Mouse (Mus musculus): Measurements from ENCODE around the gene Morf4l1. TPM values are rescaled to one million over a fixed set of nuclear protein-coding genes. Genes with fewer than 3 reads are reported as not detected.

Morf4l1 gene
- polyA plus RNA-seq, 2 experiments = 96.7 to 128 TPM

DNA sequence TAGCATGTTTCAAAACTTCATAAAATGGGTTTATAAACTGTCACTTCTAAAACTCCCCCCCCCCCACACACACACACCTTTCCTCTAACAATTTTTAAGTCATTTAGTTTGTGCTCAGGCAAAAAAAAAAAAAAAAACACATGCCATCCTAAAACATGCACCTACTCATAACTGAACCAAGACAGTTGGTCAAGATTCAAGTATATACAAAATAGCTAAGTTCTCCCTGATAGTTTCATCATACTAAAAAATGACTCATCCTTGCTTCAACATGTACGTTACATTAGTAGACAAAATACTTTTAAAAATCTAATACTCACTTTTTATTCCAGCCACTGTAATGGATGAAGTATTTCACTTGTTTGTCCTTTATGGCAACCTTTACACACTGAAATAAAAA lies 7.7 kb downstream of the Morf4l1 start:
- no peak overlapping the region for H3K27ac ChIP-seq
- no peak overlapping the region for H3K4me3 ChIP-seq (ENCODE audit: insufficient read depth in 1 of 2, low read depth in 2 of 2, low read length in 2 of 2)
- H3K36me3 ChIP-seq (replicated peaks; ENCODE audit: control insufficient read depth, insufficient read depth, low read depth) = peaks cover 46% of the 10 kb centered on the region
- DNase-seq (ENCODE audit: low read depth in 3 of 3, low spot score in 3 of 3) (no peak), ATAC-seq (ENCODE audit: insufficient read depth) (no peak)
- H3K4me2 ChIP-seq (ENCODE audit: low read depth) = no peak overlapping the region
- WGBS (ENCODE audit: insufficient replicate concordance) = 86% methylated on average over 1 of the region's 1 CpGs
- TF ChIP-seq EP300 (IDR thresholded peaks at IDR 0.05; ENCODE audit: low read depth) = no peak
- no peak for TF ChIP-seq CTCF (IDR thresholded peaks at IDR 0.05; ENCODE audit: low read depth)
- H3K27me3 ChIP-seq (ENCODE audit: control insufficient read depth, insufficient read depth, low read length) = no peaks in the 10 kb centered on the region
- H3K9me3 ChIP-seq (ENCODE audit: control insufficient read depth, low read length) = no peaks in the 10 kb centered on the region
- no peak overlapping the region for H3K9ac ChIP-seq (replicated peaks)
- H3K4me1 ChIP-seq (replicated peaks; ENCODE audit: control insufficient read depth in 2 of 2, insufficient read depth in 2 of 2, low read length in 1 of 2) = peaks cover 7% of the 10 kb centered on the region in 2 experiments; a peak in 3 of 4 replicates

DNA sequence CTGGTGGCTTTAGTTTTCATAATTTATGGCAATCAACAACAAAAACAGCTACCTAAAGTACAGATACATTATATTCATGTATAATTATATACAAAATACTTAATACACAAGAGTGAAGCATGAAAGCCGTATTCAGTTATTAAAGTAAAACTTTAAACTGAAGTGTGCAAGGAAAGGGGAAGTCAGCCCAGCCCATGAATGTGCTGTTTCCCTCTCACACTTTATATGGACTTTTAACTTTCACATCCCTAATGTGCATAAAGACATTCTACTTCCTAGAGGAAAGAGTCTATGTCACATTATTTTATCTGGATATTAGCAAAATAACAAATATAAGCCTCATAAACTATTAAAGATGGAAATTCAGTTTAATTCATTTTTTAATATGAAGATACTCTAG lies 9.1 kb downstream of the Morf4l1 start:
- H3K9me3 ChIP-seq (ENCODE audit: control insufficient read depth, low read length) = no peaks in the 10 kb centered on the region
- H3K27me3 ChIP-seq (ENCODE audit: control insufficient read depth, insufficient read depth, low read length) = no peaks in the 10 kb centered on the region
- ATAC-seq (ENCODE audit: insufficient read depth) (no peak), DNase-seq (ENCODE audit: low read depth in 3 of 3, low spot score in 3 of 3) (no peak)
- no peak overlapping the region for H3K4me2 ChIP-seq (ENCODE audit: low read depth)
- no peak overlapping the region for H3K27ac ChIP-seq
- TF ChIP-seq CTCF (IDR thresholded peaks at IDR 0.05; ENCODE audit: low read depth) (no peak), EP300 (IDR thresholded peaks at IDR 0.05; ENCODE audit: low read depth) (no peak)
- no peak overlapping the region for H3K9ac ChIP-seq (replicated peaks)
- peaks cover 57% of the 10 kb centered on the region for H3K36me3 ChIP-seq (replicated peaks; ENCODE audit: control insufficient read depth, insufficient read depth, low read depth)
- H3K4me1 ChIP-seq (replicated peaks; ENCODE audit: control insufficient read depth in 2 of 2, insufficient read depth in 2 of 2, low read length in 1 of 2) = 0 out of 4 replicates have a peak, but pooled peaks cover 1 to 2% of the 10 kb centered on the region in 2 experiments
- WGBS (ENCODE audit: insufficient replicate concordance) = 78% methylated on average over 1 of the region's 1 CpGs
- no peak overlapping the region for H3K4me3 ChIP-seq (ENCODE audit: insufficient read depth in 1 of 2, low read depth in 2 of 2, low read length in 2 of 2)

DNA sequence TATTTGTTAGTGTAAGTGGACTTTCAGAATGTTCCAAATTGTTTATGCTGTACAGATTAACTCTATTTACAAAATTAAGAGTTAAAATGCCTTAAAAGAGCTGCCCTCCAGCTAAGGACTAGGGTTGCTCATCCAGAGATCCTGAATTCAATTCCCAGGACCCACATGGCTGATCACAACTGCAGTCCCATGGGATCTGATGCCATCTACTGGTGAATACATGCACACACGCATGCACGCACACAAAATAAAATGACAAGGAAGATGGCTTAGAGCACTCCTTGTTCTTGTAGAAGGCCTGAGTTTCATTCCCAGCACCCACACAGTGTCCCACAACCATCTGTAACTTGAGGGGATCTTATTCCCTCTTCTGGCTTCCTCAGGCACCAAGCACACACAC lies 13.8 kb downstream of the Morf4l1 start:
- H3K27me3 ChIP-seq (ENCODE audit: control insufficient read depth, insufficient read depth, low read length) = no peaks in the 10 kb centered on the region
- peaks cover 81% of the 10 kb centered on the region for H3K36me3 ChIP-seq (replicated peaks; ENCODE audit: control insufficient read depth, insufficient read depth, low read depth)
- DNase-seq (ENCODE audit: low read depth in 3 of 3, low spot score in 3 of 3) (no peak), ATAC-seq (ENCODE audit: insufficient read depth) (0 out of 2 replicates have a peak, but pooled peaks have one; percentile 26)
- H3K27ac ChIP-seq = no peak overlapping the region
- H3K9me3 ChIP-seq (ENCODE audit: control insufficient read depth, low read length) = no peaks in the 10 kb centered on the region
- WGBS (ENCODE audit: insufficient replicate concordance) = 70% methylated on average over 2 of the region's 2 CpGs
- H3K9ac ChIP-seq (replicated peaks) = no peak overlapping the region
- no peak overlapping the region for H3K4me3 ChIP-seq (ENCODE audit: insufficient read depth in 1 of 2, low read depth in 2 of 2, low read length in 2 of 2)
- no peaks in the 10 kb centered on the region for H3K4me1 ChIP-seq (replicated peaks; ENCODE audit: control insufficient read depth in 2 of 2, insufficient read depth in 2 of 2, low read length in 1 of 2)
- H3K4me2 ChIP-seq (ENCODE audit: low read depth) = no peak overlapping the region
- no peak for TF ChIP-seq EP300 (IDR thresholded peaks at IDR 0.05; ENCODE audit: low read depth)
- peak; percentile 68 for TF ChIP-seq CTCF (IDR thresholded peaks at IDR 0.05; ENCODE audit: low read depth)

DNA sequence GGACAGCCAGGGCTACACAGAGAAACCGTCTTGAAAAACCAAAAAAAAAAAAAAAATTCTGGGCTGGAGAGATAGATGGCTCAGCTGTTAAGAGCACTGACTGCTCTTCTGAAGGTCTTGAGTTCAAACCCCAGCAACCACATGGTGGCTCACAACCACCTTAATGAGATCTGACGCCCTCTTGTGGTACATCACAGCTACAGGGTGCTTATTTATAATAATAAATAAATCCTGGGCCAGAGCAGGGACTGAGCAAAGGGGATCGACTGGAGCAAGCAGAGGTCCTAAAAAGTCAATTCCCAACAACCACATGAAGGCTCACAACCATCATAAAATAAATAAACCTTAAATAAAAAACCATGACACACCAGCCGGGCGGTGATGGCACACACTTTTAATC lies 15.6 kb downstream of the Morf4l1 start:
- no peak overlapping the region for H3K4me2 ChIP-seq (ENCODE audit: low read depth)
- H3K4me1 ChIP-seq (replicated peaks; ENCODE audit: control insufficient read depth in 2 of 2, insufficient read depth in 2 of 2, low read length in 1 of 2) = no peaks in the 10 kb centered on the region
- no peak overlapping the region for H3K27ac ChIP-seq
- ATAC-seq (ENCODE audit: insufficient read depth) (no peak), DNase-seq (ENCODE audit: low read depth in 3 of 3, low spot score in 3 of 3) (no peak)
- TF ChIP-seq CTCF (IDR thresholded peaks at IDR 0.05; ENCODE audit: low read depth) (peak; percentile 45; the same call in 1 of the 2 replicates), EP300 (IDR thresholded peaks at IDR 0.05; ENCODE audit: low read depth) (no peak)
- no peak overlapping the region for H3K9ac ChIP-seq (replicated peaks)
- no peaks in the 10 kb centered on the region for H3K27me3 ChIP-seq (ENCODE audit: control insufficient read depth, insufficient read depth, low read length)
- H3K4me3 ChIP-seq (ENCODE audit: insufficient read depth in 1 of 2, low read depth in 2 of 2, low read length in 2 of 2) = no peak overlapping the region
- H3K36me3 ChIP-seq (replicated peaks; ENCODE audit: control insufficient read depth, insufficient read depth, low read depth) = peaks cover 80% of the 10 kb centered on the region
- WGBS (ENCODE audit: insufficient replicate concordance) = 71% methylated on average over 5 of the region's 5 CpGs
- no peaks in the 10 kb centered on the region for H3K9me3 ChIP-seq (ENCODE audit: control insufficient read depth, low read length)

DNA sequence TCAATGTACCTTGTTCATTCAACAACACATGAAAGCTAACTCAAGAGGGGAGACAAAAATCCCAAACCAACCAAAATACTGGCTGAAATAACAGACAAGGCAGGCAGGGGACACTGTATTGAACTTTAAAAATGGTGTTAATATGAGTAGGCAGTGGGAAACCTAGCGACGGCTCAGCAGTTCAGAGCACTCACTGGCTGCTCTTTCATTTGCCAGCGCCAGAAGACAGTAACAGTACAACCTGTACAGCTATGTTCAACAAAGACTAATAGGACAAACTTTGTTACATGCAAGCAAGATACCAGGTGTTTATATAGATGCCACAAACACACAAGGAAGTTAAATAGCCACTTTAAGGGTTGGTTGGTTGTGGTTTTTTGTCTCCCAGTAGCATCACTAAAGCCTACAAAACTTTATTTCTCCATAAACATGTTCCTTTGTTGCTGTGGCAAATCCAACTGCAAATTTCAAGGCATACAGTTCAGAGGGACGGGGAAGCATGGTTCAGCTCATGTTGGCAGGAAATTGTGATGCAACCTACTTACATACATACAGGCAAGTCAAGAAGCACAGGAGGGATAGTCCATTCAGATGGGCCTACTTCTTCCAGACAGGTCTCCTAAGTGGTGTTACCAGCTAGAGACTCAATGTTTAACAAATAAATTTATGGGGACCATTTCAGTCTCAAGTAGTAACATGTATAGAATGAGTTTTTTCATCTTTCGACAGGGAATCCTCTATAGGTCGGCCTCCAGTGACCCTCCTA lies 25.1 kb downstream of the Morf4l1 start:
- Histone ChIP-seq H3K27ac (no peak overlapping the region), H3K27me3 (ENCODE audit: control insufficient read depth, insufficient read depth, low read length) (no peaks in the 10 kb centered on the region), H3K9ac (replicated peaks) (no peak overlapping the region), H3K9me3 (ENCODE audit: control insufficient read depth, low read length) (no peaks in the 10 kb centered on the region), H3K4me2 (ENCODE audit: low read depth) (no peak overlapping the region), H3K4me1 (replicated peaks; ENCODE audit: control insufficient read depth in 2 of 2, insufficient read depth in 2 of 2, low read length in 1 of 2) (no peaks in the 10 kb centered on the region), H3K36me3 (replicated peaks; ENCODE audit: control insufficient read depth, insufficient read depth, low read depth) (peaks cover 43% of the 10 kb centered on the region), H3K4me3 (ENCODE audit: insufficient read depth in 1 of 2, low read depth in 2 of 2, low read length in 2 of 2) (no peak overlapping the region)
- DNase-seq (ENCODE audit: low read depth in 3 of 3, low spot score in 3 of 3) (no peak), ATAC-seq (ENCODE audit: insufficient read depth) (no peak)
- TF ChIP-seq CTCF (IDR thresholded peaks at IDR 0.05; ENCODE audit: low read depth) (no peak), EP300 (IDR thresholded peaks at IDR 0.05; ENCODE audit: low read depth) (no peak)
- 86% methylated on average over 6 of the region's 6 CpGs for WGBS (ENCODE audit: insufficient replicate concordance)

Data from liver, embryonic 14.5 days (tissue).